16 mouse cellular contexts compared by ENCODE assay signal in the genomic region with DNA sequence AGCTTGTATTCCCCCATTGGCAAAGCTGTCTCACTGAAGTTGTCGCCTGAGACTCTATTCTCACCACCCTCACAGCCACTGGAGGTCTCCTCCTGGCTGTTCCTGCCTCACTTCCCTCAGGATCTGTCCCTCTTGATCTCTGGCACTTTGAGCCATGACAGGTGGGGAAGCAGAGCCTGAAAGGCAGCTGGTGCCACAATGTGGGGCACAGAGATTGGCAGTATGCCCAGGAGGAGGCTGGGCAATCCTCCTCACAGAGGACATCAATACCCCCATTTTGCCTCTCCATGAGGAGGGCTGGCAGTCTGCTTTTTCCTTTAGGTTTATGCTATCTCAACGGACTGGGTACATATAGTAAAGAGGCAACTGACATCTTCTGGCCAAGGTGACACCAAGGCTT.
DNase-seq lines count a peak whose midpoint lies in the region; ATAC-seq lines count a peak whose summit lies in the region.
"Had no signal": no experiment of that assay in that cellular context is flagged by ENCODE, and none has a peak within 500 bp of the region (broad histone marks: within the 10 kb centered on the region; RNA-seq: fewer than 3 reads in every experiment).

No protein-coding gene starts in this region.

- no peak overlapping the region for H3K4me2 ChIP-seq in hindbrain, embryonic 15.5 days
- H3K4me2 ChIP-seq in hindbrain, embryonic 12.5 days (replicated peaks): no peak overlapping the region
- no peak overlapping the region for H3K4me2 ChIP-seq in kidney, embryonic 14.5 days (replicated peaks; ENCODE audit: low read depth, low read length)
- H3K4me2 ChIP-seq: heart, embryonic 13.5 days; limb, embryonic 12.5 days; liver, embryonic 15.5 days; midbrain, embryonic 11.5 days had no signal

- 68% methylated on average over 2 of the region's 2 CpGs for WGBS in hindbrain, embryonic 15.5 days
- 72% methylated on average over 2 of the region's 2 CpGs for whole genome bisulfite sequencing in hindbrain, embryonic 12.5 days
- WGBS in kidney, embryonic 14.5 days: 87% methylated on average over 2 of the region's 2 CpGs

- H3K4me3 ChIP-seq in hindbrain, embryonic 15.5 days: no peak overlapping the region
- H3K4me3 ChIP-seq in hindbrain, embryonic 12.5 days: no peak overlapping the region
- H3K4me3 ChIP-seq in kidney, embryonic 14.5 days (ENCODE audit: low read length): no peak overlapping the region
- H3K4me3 ChIP-seq: heart, embryonic 13.5 days; limb, embryonic 12.5 days; liver, embryonic 15.5 days had no signal

- H3K9me3 ChIP-seq in hindbrain, embryonic 15.5 days: no peaks in the 10 kb centered on the region
- H3K9me3 ChIP-seq in hindbrain, embryonic 12.5 days (replicated peaks): no peaks in the 10 kb centered on the region
- H3K9me3 ChIP-seq in kidney, embryonic 14.5 days (ENCODE audit: control insufficient read depth, low read length): no peaks in the 10 kb centered on the region
- H3K9me3 ChIP-seq: G1E; heart, embryonic 13.5 days; limb, embryonic 12.5 days; liver, embryonic 15.5 days had no signal

- H3K36me3 ChIP-seq in hindbrain, embryonic 15.5 days: no peaks in the 10 kb centered on the region
- no peaks in the 10 kb centered on the region for H3K36me3 ChIP-seq in hindbrain, embryonic 12.5 days
- no peaks in the 10 kb centered on the region for H3K36me3 ChIP-seq in kidney, embryonic 14.5 days (ENCODE audit: control insufficient read depth, insufficient read depth, low read length)
- H3K36me3 ChIP-seq: heart, embryonic 13.5 days; limb, embryonic 12.5 days; liver, embryonic 15.5 days had no signal

- ATAC-seq in hindbrain, embryonic 15.5 days (ENCODE audit: low FRiP score, low read depth): peak; percentile 27; the same call in 1 of the 2 replicates
- no peak; the same call in 1 of the 2 replicates for ATAC-seq in hindbrain, embryonic 12.5 days (ENCODE audit: low FRiP score)
- peak; percentile 54 for ATAC-seq in cerebellum, adult (ENCODE audit: insufficient number of reproducible peaks, low FRiP score, low TSS enrichment)
- no peak for ATAC-seq in kidney, embryonic 14.5 days (ENCODE audit: low FRiP score, low TSS enrichment)

- no peaks in the 10 kb centered on the region for H3K27me3 ChIP-seq in hindbrain, embryonic 15.5 days
- no peaks in the 10 kb centered on the region for H3K27me3 ChIP-seq in hindbrain, embryonic 12.5 days
- no peaks in the 10 kb centered on the region for H3K27me3 ChIP-seq in kidney, embryonic 14.5 days (ENCODE audit: control insufficient read depth, insufficient read depth, low read length)
- H3K27me3 ChIP-seq: heart, embryonic 13.5 days; limb, embryonic 12.5 days; liver, embryonic 15.5 days had no signal

- peak; percentile 55 for DNase-seq in brain, adult 2 months (ENCODE audit: low read depth, low spot score)
- peak; percentile 77 to 79 for DNase-seq in cerebellum, postnatal 14 days
- no peak for DNase-seq in heart, adult 9 months (ENCODE audit: low spot score in 2 of 2)
- DNase-seq: kidney, adult 18-20 months; lung, postnatal 10 days; right cerebral cortex, postnatal 4 days; thymus, adult 18-20 months had no signal

- H3K27ac ChIP-seq in hindbrain, embryonic 15.5 days (replicated peaks): no peak overlapping the region
- H3K27ac ChIP-seq in hindbrain, embryonic 12.5 days: no peak overlapping the region
- no peak overlapping the region for H3K27ac ChIP-seq in kidney, embryonic 14.5 days (ENCODE audit: low read depth, low read length)
- H3K27ac ChIP-seq: heart, embryonic 13.5 days; limb, embryonic 12.5 days; liver, embryonic 15.5 days had no signal

- no peak overlapping the region for H3K9ac ChIP-seq in hindbrain, embryonic 15.5 days
- H3K9ac ChIP-seq in hindbrain, embryonic 12.5 days: no peak overlapping the region
- no peak overlapping the region for H3K9ac ChIP-seq in kidney, embryonic 14.5 days (ENCODE audit: low read depth, low read length)
- H3K9ac ChIP-seq: heart, embryonic 13.5 days; limb, embryonic 12.5 days; liver, embryonic 15.5 days had no signal

- H3K4me1 ChIP-seq in hindbrain, embryonic 15.5 days (replicated peaks): no peaks in the 10 kb centered on the region
- no peaks in the 10 kb centered on the region for H3K4me1 ChIP-seq in hindbrain, embryonic 12.5 days
- H3K4me1 ChIP-seq in kidney, embryonic 14.5 days (ENCODE audit: control insufficient read depth, insufficient read depth, low read length): no peaks in the 10 kb centered on the region
- H3K4me1 ChIP-seq: heart, embryonic 13.5 days; limb, embryonic 12.5 days; liver, embryonic 15.5 days had no signal

Comparison
In these comparisons a context has a peak if more than half of its experiments do, and no peak if none do; other contexts are left out.
1. ATAC-seq: peak in hindbrain, embryonic 15.5 days (single experiment) and cerebellum, adult (single experiment); none in hindbrain, embryonic 12.5 days (single experiment) and kidney, embryonic 14.5 days (single experiment).
2. DNase-seq: peak in brain, adult 2 months (single experiment) and cerebellum, postnatal 14 days (2 of 2); none in heart, adult 9 months (0 of 2).